Mouse (Mus musculus): Measurements from ENCODE around the gene Nav2.

Gene Nav2

GRCm38 (mm10) chr7:49145749-49146670 is 237.5 kb downstream of the Nav2 start:
- in situ Hi-C loops (cut with MboI, MseI): no loop called here

GRCm38 (mm10) chr7:49152297-49152696 is 243.8 kb downstream of the Nav2 start:
- in situ Hi-C loops (cut with MboI, MseI): no loop called here

- in situ Hi-C loops (cut with MboI, MseI): no loop called here
These were observed 244.2 kb downstream of the Nav2 start for GRCm38 (mm10) chr7:49152713-49153112.

- in situ Hi-C loops (cut with MboI, MseI): no loop called here
These were observed 250.3 kb downstream of the Nav2 start for GRCm38 (mm10) chr7:49158641-49159381.

- in situ Hi-C loops (cut with MboI, MseI): no loop called here
These were observed 251.4 kb downstream of the Nav2 start for GRCm38 (mm10) chr7:49159646-49160555.

- in situ Hi-C loops (cut with MboI, MseI): no loop called here
These were observed 253.6 kb downstream of the Nav2 start for GRCm38 (mm10) chr7:49162079-49162478.

- in situ Hi-C loops (cut with MboI, MseI): no loop called here
These were observed 255.3 kb downstream of the Nav2 start for GRCm38 (mm10) chr7:49163789-49164188.

- in situ Hi-C loops (cut with MboI, MseI): no loop called here
These were observed 256.4 kb downstream of the Nav2 start for GRCm38 (mm10) chr7:49164868-49165267.

GRCm38 (mm10) chr7:49172926-49173325 is 264.4 kb downstream of the Nav2 start:
- in situ Hi-C loops (cut with MboI, MseI): no loop called here

GRCm38 (mm10) chr7:49175784-49176409 is 267.4 kb downstream of the Nav2 start:
- in situ Hi-C loops (cut with MboI, MseI): no loop called here

GRCm38 (mm10) chr7:49176590-49177201 is 268.2 kb downstream of the Nav2 start:
- in situ Hi-C loops (cut with MboI, MseI): no loop called here

GRCm38 (mm10) chr7:49178217-49178616 is 269.7 kb downstream of the Nav2 start:
- in situ Hi-C loops (cut with MboI, MseI): no loop called here

- in situ Hi-C loops (cut with MboI, MseI): no loop called here
These were observed 272.5 kb downstream of the Nav2 start for GRCm38 (mm10) chr7:49181010-49181409.

- in situ Hi-C loops (cut with MboI, MseI): no loop called here
These were observed 273.9 kb downstream of the Nav2 start for GRCm38 (mm10) chr7:49182427-49182826.

GRCm38 (mm10) chr7:49183696-49184095 is 275.2 kb downstream of the Nav2 start:
- in situ Hi-C loops (cut with MboI, MseI): no loop called here

- in situ Hi-C loops (cut with MboI, MseI): no loop called here
These were observed 277.5 kb downstream of the Nav2 start for GRCm38 (mm10) chr7:49185991-49186390.

GRCm38 (mm10) chr7:49189364-49189763 is 280.8 kb downstream of the Nav2 start:
- in situ Hi-C loops (cut with MboI, MseI): no loop called here

- in situ Hi-C loops (cut with MboI, MseI): no loop called here
These were observed 281.9 kb downstream of the Nav2 start for GRCm38 (mm10) chr7:49190231-49190985.

GRCm38 (mm10) chr7:49191081-49191678 is 282.7 kb downstream of the Nav2 start:
- in situ Hi-C loops (cut with MboI, MseI): no loop called here

All from T-helper 17 cell (primary cell).